Mouse (Mus musculus) midbrain, embryonic 12.5 days (tissue): ENCODE measurements at regions not wholly inside any gene's neighbourhood (a gene's known extent, or its start where the extent isn't known, plus 50 kb on each side); places are given as distances from the start of the nearest gene placed in this dataset.

Source experiments
- ATAC-seq: fragments of 200-750 bp; cut with Nextera tagmentation; 2 replicates; pipeline ENCODE4 v1.8.0; 2017; ENCODE audit warnings: low read depth, moderate TSS enrichment, moderate library complexity; ENCODE audit not compliant: low FRiP score
- H3K27ac ChIP-seq: fragments of 300-500 bp; sonication (generic); replicated peaks from 2 replicates; pipeline ENCODE4 v1.5.1; 2016; ENCODE audit warnings: mild to moderate bottlenecking
- H3K27me3 ChIP-seq: fragments of 300-500 bp; sonication (generic); 2 replicates; pipeline ENCODE4 v1.6.1; 2016; ENCODE audit warnings: mild to moderate bottlenecking
- H3K36me3 ChIP-seq: fragments of 300-500 bp; sonication (generic); 2 replicates; pipeline ENCODE4 v1.6.1; 2016
- H3K4me1 ChIP-seq: fragments of 300-500 bp; sonication (generic); 2 replicates; pipeline ENCODE4 v1.6.1; 2016
- H3K4me2 ChIP-seq: fragments of 300-500 bp; sonication (generic); replicated peaks from 2 replicates; pipeline ENCODE4 v1.6.1; 2016; ENCODE audit warnings: mild to moderate bottlenecking, moderate library complexity
- H3K4me3 ChIP-seq: fragments of 300-500 bp; sonication (generic); 2 replicates; pipeline ENCODE4 v1.5.1; 2016; ENCODE audit warnings: mild to moderate bottlenecking
- H3K9ac ChIP-seq: fragments of 300-500 bp; sonication (generic); replicated peaks from 2 replicates; pipeline ENCODE4 v1.6.1; 2016; ENCODE audit warnings: mild to moderate bottlenecking, moderate library complexity
- H3K9me3 ChIP-seq: fragments of 300-500 bp; sonication (generic); 2 replicates; pipeline ENCODE4 v1.6.1; 2016; ENCODE audit warnings: mild to moderate bottlenecking
- WGBS: fragments of 180-500 bp; shearing (Covaris S2); methylation state at CpG from one replicate; pipeline ENCODE4 v1.1.7; 2016; 5-methylcytosine and 5-hydroxymethylcytosine counted together

GRCm38 (mm10) chr15:12066857-12067211 is 50.8 kb upstream of the Zfr start:
- Histone ChIP-seq H3K9me3 (no peaks in the 10 kb centered on the region), H3K4me3 (no peak overlapping the region), H3K4me2 (no peak overlapping the region), H3K27me3 (no peaks in the 10 kb centered on the region), H3K27ac (peak overlapping the region; percentile 27; the same call in 1 of the 2 replicates), H3K36me3 (no peaks in the 10 kb centered on the region), H3K9ac (no peak overlapping the region), H3K4me1 (0 out of 2 replicates have a peak, but pooled peaks cover 3% of the 10 kb centered on the region)
- ATAC-seq: no peak
- WGBS: 75% methylated on average over 6 of the region's 6 CpGs

DNA sequence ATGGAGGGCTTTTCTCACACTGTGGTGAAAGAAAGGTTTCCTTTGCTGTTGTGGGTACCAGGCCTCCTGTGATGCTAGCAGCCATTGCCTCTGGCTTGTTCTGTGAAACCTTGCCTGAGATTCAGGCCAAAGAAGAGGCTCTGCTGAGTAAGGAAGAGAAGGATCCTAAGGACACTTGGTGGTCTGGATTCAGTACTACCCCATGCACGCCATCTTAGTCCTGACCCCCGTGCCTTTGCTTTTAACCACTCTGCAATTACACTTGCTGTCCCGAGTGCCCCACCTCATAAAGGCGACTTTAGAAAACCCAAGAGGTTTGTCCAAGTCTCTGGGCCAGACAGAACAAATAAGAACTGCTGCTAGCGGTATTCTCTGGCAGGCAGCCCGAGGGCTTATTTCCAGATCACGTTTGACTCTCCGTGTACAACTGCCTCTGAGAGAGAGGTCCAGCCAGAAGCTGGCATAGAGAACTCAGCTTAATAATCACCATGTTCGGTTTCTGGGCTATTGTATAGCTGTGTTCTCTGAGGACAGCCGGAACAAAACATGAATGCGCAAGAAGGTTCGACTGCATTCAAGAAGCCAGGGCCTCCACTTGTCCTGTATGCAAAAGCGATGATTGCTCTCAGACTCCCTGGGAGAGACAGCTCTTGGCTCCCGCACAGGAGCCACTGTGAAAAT is 51.3 kb upstream of the Zfr start:
- no peaks in the 10 kb centered on the region for H3K27me3 ChIP-seq
- no peak overlapping the region for H3K4me3 ChIP-seq
- H3K9ac ChIP-seq: no peak overlapping the region
- H3K9me3 ChIP-seq: no peaks in the 10 kb centered on the region
- 0 out of 2 replicates have a peak, but pooled peaks cover 3% of the 10 kb centered on the region for H3K4me1 ChIP-seq
- WGBS: 56% methylated on average over 14 of the region's 14 CpGs
- H3K36me3 ChIP-seq: no peaks in the 10 kb centered on the region
- H3K4me2 ChIP-seq: no peak overlapping the region
- peak overlapping the region; percentile 27; the same call in 1 of the 2 replicates for H3K27ac ChIP-seq
- peak; percentile 68; the same call in 1 of the 2 replicates for ATAC-seq

- Histone ChIP-seq H3K4me2 (no peak overlapping the region), H3K4me1 (no peaks in the 10 kb centered on the region), H3K27ac (no peak overlapping the region), H3K9me3 (no peaks in the 10 kb centered on the region), H3K4me3 (no peak overlapping the region), H3K36me3 (no peaks in the 10 kb centered on the region), H3K9ac (no peak overlapping the region), H3K27me3 (no peaks in the 10 kb centered on the region)
- ATAC-seq: no peak
- WGBS: 93% methylated on average over 3 of the region's 3 CpGs
Measured at GRCm38 (mm10) chr15:12054870-12055269, 58.1 kb upstream of the Sub1 start.

DNA sequence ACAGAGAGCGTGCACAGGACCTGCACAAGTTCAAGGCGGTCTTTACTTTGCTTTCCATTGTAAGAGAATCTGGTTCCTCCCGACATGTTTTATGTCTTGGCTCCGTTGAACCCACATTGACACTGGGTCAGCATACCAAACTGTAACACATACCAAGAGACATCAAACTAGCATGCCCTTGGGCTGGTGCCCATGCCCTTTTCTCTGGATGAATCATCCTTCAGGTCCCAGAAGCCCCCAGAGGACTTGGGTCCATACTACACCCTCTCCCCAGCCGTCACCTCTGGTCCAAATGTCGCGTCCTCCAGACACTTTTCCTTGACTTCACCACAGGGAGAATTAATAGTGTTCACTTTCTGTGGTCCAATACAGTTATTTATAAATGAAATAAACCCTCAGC is 56.8 kb upstream of the Sub1 start:
- no peak overlapping the region for H3K27ac ChIP-seq
- no peak overlapping the region for H3K4me2 ChIP-seq
- no peak for ATAC-seq
- H3K4me3 ChIP-seq: no peak overlapping the region
- no peaks in the 10 kb centered on the region for H3K9me3 ChIP-seq
- no peak overlapping the region for H3K9ac ChIP-seq
- H3K4me1 ChIP-seq: no peaks in the 10 kb centered on the region
- H3K27me3 ChIP-seq: no peaks in the 10 kb centered on the region
- 96% methylated on average over 7 of the region's 7 CpGs for WGBS
- H3K36me3 ChIP-seq: no peaks in the 10 kb centered on the region

DNA sequence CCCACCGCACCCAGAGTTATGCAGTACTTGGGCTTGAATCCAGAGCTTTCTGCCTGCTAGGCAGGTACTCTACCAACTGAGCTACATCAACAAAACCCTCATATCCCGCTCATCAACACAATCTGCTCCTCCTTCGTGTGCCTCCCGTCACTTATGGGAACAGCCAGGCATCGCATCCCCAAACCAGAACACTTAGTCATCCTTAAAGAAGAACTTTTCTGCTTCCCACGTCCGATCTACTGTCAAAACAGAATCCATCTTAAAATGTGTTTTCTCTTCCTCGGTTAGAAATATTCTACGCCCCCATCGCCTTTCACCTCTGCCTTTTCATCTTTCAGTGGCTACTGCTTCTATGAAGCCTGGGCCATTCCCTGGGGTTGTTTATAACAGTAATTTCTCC is 52.2 kb upstream of the Sub1 start:
- Histone ChIP-seq H3K9me3 (no peaks in the 10 kb centered on the region), H3K4me1 (no peaks in the 10 kb centered on the region), H3K9ac (no peak overlapping the region), H3K27me3 (no peaks in the 10 kb centered on the region), H3K4me3 (no peak overlapping the region), H3K27ac (no peak overlapping the region), H3K36me3 (no peaks in the 10 kb centered on the region), H3K4me2 (no peak overlapping the region)
- WGBS: 93% methylated on average over 10 of the region's 10 CpGs
- no peak for ATAC-seq

DNA sequence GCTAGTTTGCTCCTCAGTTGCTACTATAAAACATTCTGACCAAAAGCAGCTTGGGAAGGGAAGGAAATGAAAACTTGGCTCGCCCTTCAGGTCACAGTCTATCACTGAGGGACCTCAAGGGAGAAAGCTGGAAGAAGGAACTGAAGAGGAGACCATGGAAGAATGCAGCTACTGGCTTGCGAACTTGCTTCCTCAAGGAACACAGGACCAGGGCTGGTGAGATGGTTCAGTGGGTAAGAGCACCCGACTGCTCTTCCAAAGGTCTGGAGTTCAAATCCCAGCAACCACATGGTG is 51.4 kb upstream of the Sub1 start:
- H3K9ac ChIP-seq: no peak overlapping the region
- H3K9me3 ChIP-seq: no peaks in the 10 kb centered on the region
- H3K4me1 ChIP-seq: no peaks in the 10 kb centered on the region
- no peaks in the 10 kb centered on the region for H3K36me3 ChIP-seq
- no peak overlapping the region for H3K27ac ChIP-seq
- no peaks in the 10 kb centered on the region for H3K27me3 ChIP-seq
- H3K4me2 ChIP-seq: no peak overlapping the region
- no peak for ATAC-seq
- 86% methylated on average over 3 of the region's 3 CpGs for WGBS
- no peak overlapping the region for H3K4me3 ChIP-seq

GRCm38 (mm10) chr15:12047349-12048213 is 50.8 kb upstream of the Sub1 start:
- WGBS: 92% methylated on average over 18 of the region's 18 CpGs
- Histone ChIP-seq H3K27ac (no peak overlapping the region), H3K4me3 (no peak overlapping the region), H3K9me3 (no peaks in the 10 kb centered on the region), H3K9ac (no peak overlapping the region), H3K27me3 (no peaks in the 10 kb centered on the region), H3K36me3 (no peaks in the 10 kb centered on the region), H3K4me1 (no peaks in the 10 kb centered on the region), H3K4me2 (no peak overlapping the region)
- ATAC-seq: 0 out of 2 replicates have a peak, but pooled peaks have one; percentile 19
